Mouse (Mus musculus): ENCODE results near the gene Kcnn3. TPM values are rescaled to one million over a fixed set of nuclear protein-coding genes. Genes with fewer than 3 reads are reported as not detected.

Gene Kcnn3
- 5.9 and 6.6 TPM in 2 replicates for polyA plus RNA-seq (2012; rRNA removed)
- polyA plus RNA-seq (2014; fragmentation: Nextera tagmentation; extraction: Ambion mirVana) = 4.1 and 5.0 TPM in 2 replicates

GRCm38 (mm10) chr3:89519894-89520293 lies at the start of gene Kcnn3:
Gene Kcnn3, plus strand, starts transcription at chr3:89520164.
- Histone ChIP-seq H3K27ac (replicated peaks; ENCODE audit: low read depth, low read length) (no peak within 1 kb of the TSS), H3K4me1 (ENCODE audit: control insufficient read depth, insufficient read depth, low read length) (peaks cover 30% of the 10 kb centered on the region), H3K27me3 (ENCODE audit: control insufficient read depth, insufficient read depth, low read length) (no peaks in the 10 kb centered on the region; the same call in 1 of the 2 replicates), H3K4me3 (replicated peaks; ENCODE audit: low read length) (peak within 1 kb of the TSS; percentile 37), H3K4me2 (replicated peaks; ENCODE audit: low read depth, low read length, severe bottlenecking) (peak within 1 kb of the TSS; percentile 97), H3K9ac (ENCODE audit: low read depth, low read length, severe bottlenecking) (peak within 1 kb of the TSS; percentile 54), H3K36me3 (ENCODE audit: control insufficient read depth, insufficient read depth, low read length) (no peaks in the 10 kb centered on the region), H3K9me3 (ENCODE audit: control insufficient read depth, low read length) (0 out of 2 replicates have a peak, but pooled peaks cover 5% of the 10 kb centered on the region)
- TF ChIP-seq POLR2A (IDR thresholded peaks at IDR 0.05; ENCODE audit: borderline replicate concordance, extremely low read depth, insufficient read depth, insufficient read length) = peak; percentile 83; the same call in 1 of the 2 replicates
- WGBS = under 1% methylated on average over 15 of the region's 15 CpGs
- ATAC-seq (ENCODE audit: low FRiP score, low read depth) (peak; percentile 93), DNase-seq (ENCODE audit: low spot score) (peak; percentile 95)

GRCm38 (mm10) chr3:89472280-89472679 lies 47.7 kb upstream of the Kcnn3 start:
- Histone ChIP-seq H3K4me2 (replicated peaks; ENCODE audit: low read depth, low read length, severe bottlenecking) (no peak overlapping the region), H3K36me3 (ENCODE audit: control insufficient read depth, insufficient read depth, low read length) (peaks cover 20% of the 10 kb centered on the region), H3K27me3 (ENCODE audit: control insufficient read depth, insufficient read depth, low read length) (no peaks in the 10 kb centered on the region), H3K9ac (ENCODE audit: low read depth, low read length, severe bottlenecking) (no peak overlapping the region), H3K4me1 (ENCODE audit: control insufficient read depth, insufficient read depth, low read length) (no peaks in the 10 kb centered on the region), H3K27ac (replicated peaks; ENCODE audit: low read depth, low read length) (no peak overlapping the region), H3K4me3 (replicated peaks; ENCODE audit: low read length) (no peak overlapping the region), H3K9me3 (ENCODE audit: control insufficient read depth, low read length) (no peaks in the 10 kb centered on the region)
- no peak for TF ChIP-seq POLR2A (IDR thresholded peaks at IDR 0.05; ENCODE audit: borderline replicate concordance, extremely low read depth, insufficient read depth, insufficient read length)
- ATAC-seq (ENCODE audit: low FRiP score, low read depth) (no peak), DNase-seq (ENCODE audit: low spot score) (no peak)
- WGBS = 77% methylated on average over 7 of the region's 7 CpGs

GRCm38 (mm10) chr3:89473838-89474237 lies 46.1 kb upstream of the Kcnn3 start:
- H3K9me3 ChIP-seq (ENCODE audit: control insufficient read depth, low read length) = no peaks in the 10 kb centered on the region
- DNase-seq (ENCODE audit: low spot score) (no peak), ATAC-seq (ENCODE audit: low FRiP score, low read depth) (no peak)
- H3K4me3 ChIP-seq (replicated peaks; ENCODE audit: low read length) = no peak overlapping the region
- H3K27ac ChIP-seq (replicated peaks; ENCODE audit: low read depth, low read length) = no peak overlapping the region
- no peaks in the 10 kb centered on the region for H3K4me1 ChIP-seq (ENCODE audit: control insufficient read depth, insufficient read depth, low read length)
- no peak overlapping the region for H3K4me2 ChIP-seq (replicated peaks; ENCODE audit: low read depth, low read length, severe bottlenecking)
- H3K36me3 ChIP-seq (ENCODE audit: control insufficient read depth, insufficient read depth, low read length) = peaks cover 9% of the 10 kb centered on the region; the same call in 1 of the 2 replicates
- 70% methylated on average over 6 of the region's 6 CpGs for WGBS
- TF ChIP-seq POLR2A (IDR thresholded peaks at IDR 0.05; ENCODE audit: borderline replicate concordance, extremely low read depth, insufficient read depth, insufficient read length) = no peak
- H3K9ac ChIP-seq (ENCODE audit: low read depth, low read length, severe bottlenecking) = no peak overlapping the region
- H3K27me3 ChIP-seq (ENCODE audit: control insufficient read depth, insufficient read depth, low read length) = no peaks in the 10 kb centered on the region

- no peak overlapping the region for H3K4me3 ChIP-seq (replicated peaks; ENCODE audit: low read length)
- DNase-seq (ENCODE audit: low spot score) = no peak
- no peaks in the 10 kb centered on the region for H3K27me3 ChIP-seq (ENCODE audit: control insufficient read depth, insufficient read depth, low read length)
- H3K27ac ChIP-seq (replicated peaks; ENCODE audit: low read depth, low read length) = no peak overlapping the region
- H3K36me3 ChIP-seq (ENCODE audit: control insufficient read depth, insufficient read depth, low read length) = no peaks in the 10 kb centered on the region
- no peak overlapping the region for H3K4me2 ChIP-seq (replicated peaks; ENCODE audit: low read depth, low read length, severe bottlenecking)
- TF ChIP-seq POLR2A (IDR thresholded peaks at IDR 0.05; ENCODE audit: borderline replicate concordance, extremely low read depth, insufficient read depth, insufficient read length) = no peak
- 83% methylated on average over 6 of the region's 6 CpGs for WGBS
- H3K9ac ChIP-seq (ENCODE audit: low read depth, low read length, severe bottlenecking) = no peak overlapping the region
- no peaks in the 10 kb centered on the region for H3K9me3 ChIP-seq (ENCODE audit: control insufficient read depth, low read length)
- ATAC-seq (ENCODE audit: low FRiP score, low read depth) = no peak
- H3K4me1 ChIP-seq (ENCODE audit: control insufficient read depth, insufficient read depth, low read length) = no peaks in the 10 kb centered on the region
These were observed 40.9 kb upstream of the Kcnn3 start for GRCm38 (mm10) chr3:89479055-89479454.

- WGBS = 37% methylated on average over 2 of the region's 2 CpGs
- no peaks in the 10 kb centered on the region for H3K4me1 ChIP-seq (ENCODE audit: control insufficient read depth, insufficient read depth, low read length)
- no peaks in the 10 kb centered on the region for H3K27me3 ChIP-seq (ENCODE audit: control insufficient read depth, insufficient read depth, low read length)
- no peak overlapping the region for H3K27ac ChIP-seq (replicated peaks; ENCODE audit: low read depth, low read length)
- H3K4me3 ChIP-seq (replicated peaks; ENCODE audit: low read length) = no peak overlapping the region
- H3K9ac ChIP-seq (ENCODE audit: low read depth, low read length, severe bottlenecking) = no peak overlapping the region
- H3K36me3 ChIP-seq (ENCODE audit: control insufficient read depth, insufficient read depth, low read length) = no peaks in the 10 kb centered on the region
- no peak overlapping the region for H3K4me2 ChIP-seq (replicated peaks; ENCODE audit: low read depth, low read length, severe bottlenecking)
- DNase-seq (ENCODE audit: low spot score) = no peak
- no peaks in the 10 kb centered on the region for H3K9me3 ChIP-seq (ENCODE audit: control insufficient read depth, low read length)
- no peak for ATAC-seq (ENCODE audit: low FRiP score, low read depth)
- no peak for TF ChIP-seq POLR2A (IDR thresholded peaks at IDR 0.05; ENCODE audit: borderline replicate concordance, extremely low read depth, insufficient read depth, insufficient read length)
These were observed 38.5 kb upstream of the Kcnn3 start for GRCm38 (mm10) chr3:89481488-89481887.

Data from limb, embryonic 14.5 days (tissue).